16 mouse cellular contexts compared by ENCODE assay signal in the genomic region with DNA sequence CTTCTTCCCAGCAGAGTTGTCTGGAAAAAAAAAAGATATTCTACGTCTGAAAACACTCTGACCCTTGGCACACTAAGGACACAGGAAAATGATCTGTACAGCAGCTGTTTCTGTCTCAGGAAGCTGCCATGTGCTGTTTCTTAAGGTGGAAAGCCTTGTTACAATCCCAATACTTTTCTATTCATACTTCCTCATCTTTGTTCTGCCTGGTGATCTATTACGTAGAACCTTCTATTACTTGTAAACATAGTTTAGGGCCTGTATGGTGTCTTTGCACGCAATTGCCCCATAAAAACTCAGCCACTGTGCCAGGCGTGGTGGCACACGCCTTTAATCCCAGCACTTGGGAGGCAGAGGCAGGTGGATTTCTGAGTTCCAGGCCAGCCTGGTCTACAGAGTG. TPM values are rescaled to one million over a fixed set of nuclear protein-coding genes. Genes with fewer than 3 reads are reported as not detected.
DNase-seq lines count a peak whose midpoint lies in the region; ATAC-seq lines count a peak whose summit lies in the region.
"Had no signal": no experiment of that assay in that cellular context is flagged by ENCODE, and none has a peak within 500 bp of the region (broad histone marks: within the 10 kb centered on the region; RNA-seq: fewer than 3 reads in every experiment).

No protein-coding gene starts in this region.

- H3K4me1 ChIP-seq in embryonic facial prominence, embryonic 14.5 days (ENCODE audit: control insufficient read depth, insufficient read depth, low read length): no peaks in the 10 kb centered on the region
- no peaks in the 10 kb centered on the region for H3K4me1 ChIP-seq in embryonic facial prominence, embryonic 10.5 days
- peaks cover 14% of the 10 kb centered on the region for H3K4me1 ChIP-seq in heart, embryonic 13.5 days
- H3K4me1 ChIP-seq: hindbrain, embryonic 15.5 days; midbrain, embryonic 12.5 days; neural tube, embryonic 15.5 days; stomach, embryonic 15.5 days had no signal

- no peak overlapping the region for H3K9ac ChIP-seq in embryonic facial prominence, embryonic 14.5 days (ENCODE audit: low read depth, low read length)
- no peak overlapping the region for H3K9ac ChIP-seq in heart, embryonic 13.5 days
- H3K9ac ChIP-seq: forebrain, postnatal 0 days; hindbrain, embryonic 15.5 days; midbrain, embryonic 12.5 days; neural tube, embryonic 15.5 days; stomach, embryonic 15.5 days had no signal

- H3K27ac ChIP-seq in embryonic facial prominence, embryonic 14.5 days (replicated peaks; ENCODE audit: low read depth, low read length): no peak overlapping the region
- H3K27ac ChIP-seq in embryonic facial prominence, embryonic 10.5 days (replicated peaks): no peak overlapping the region
- peak overlapping the region; percentile 60 for H3K27ac ChIP-seq in heart, embryonic 13.5 days (replicated peaks)
- H3K27ac ChIP-seq: hindbrain, embryonic 15.5 days; left cerebral cortex, adult 2 months; midbrain, embryonic 12.5 days; neural tube, embryonic 15.5 days; stomach, embryonic 15.5 days had no signal

- no peaks in the 10 kb centered on the region for H3K27me3 ChIP-seq in embryonic facial prominence, embryonic 14.5 days (replicated peaks; ENCODE audit: control insufficient read depth, insufficient read depth, low read length)
- H3K27me3 ChIP-seq in embryonic facial prominence, embryonic 10.5 days (replicated peaks; ENCODE audit: low read depth, poor library complexity, severe bottlenecking): no peaks in the 10 kb centered on the region
- H3K27me3 ChIP-seq in heart, embryonic 13.5 days (replicated peaks): no peaks in the 10 kb centered on the region
- H3K27me3 ChIP-seq: hindbrain, embryonic 15.5 days; midbrain, embryonic 12.5 days; neural tube, embryonic 15.5 days; stomach, embryonic 15.5 days had no signal

- H3K4me3 ChIP-seq in embryonic facial prominence, embryonic 14.5 days (ENCODE audit: low read depth, low read length): no peak overlapping the region
- H3K4me3 ChIP-seq in embryonic facial prominence, embryonic 10.5 days: no peak overlapping the region
- no peak overlapping the region for H3K4me3 ChIP-seq in heart, embryonic 13.5 days
- H3K4me3 ChIP-seq: hindbrain, embryonic 15.5 days; left cerebral cortex, adult 2 months; midbrain, embryonic 12.5 days; neural tube, embryonic 15.5 days; stomach, embryonic 15.5 days had no signal

- no peaks in the 10 kb centered on the region for H3K36me3 ChIP-seq in embryonic facial prominence, embryonic 14.5 days (ENCODE audit: control insufficient read depth, insufficient read depth, low read length)
- no peaks in the 10 kb centered on the region for H3K36me3 ChIP-seq in embryonic facial prominence, embryonic 10.5 days (replicated peaks)
- no peaks in the 10 kb centered on the region for H3K36me3 ChIP-seq in heart, embryonic 13.5 days
- H3K36me3 ChIP-seq: hindbrain, embryonic 15.5 days; midbrain, embryonic 12.5 days; neural tube, embryonic 15.5 days; stomach, embryonic 15.5 days had no signal

- intact Hi-C loops in heart, postnatal 10 days (cut with DNase I): no loop called here

- peak; percentile 5 for DNase-seq in embryonic facial prominence, embryonic 14.5 days (ENCODE audit: low spot score)
- DNase-seq in embryonic facial prominence, embryonic 10.5 days (ENCODE audit: low spot score): no peak
- no peak for DNase-seq in heart, postnatal 4 days
- peak; percentile 24 for DNase-seq in A20 (ENCODE audit: low read depth, low spot score)
- DNase-seq in heart, postnatal 10 days: peak; percentile 8 to 14
- no peak for DNase-seq in cerebellum, postnatal 25 days
- DNase-seq: forebrain, postnatal 0 days; layer of hippocampus, adult 9-11 months; lung, postnatal 10 days; thymus, postnatal 25 days had no signal

- H3K9me3 ChIP-seq in embryonic facial prominence, embryonic 14.5 days (ENCODE audit: control insufficient read depth, low read length): 0 out of 2 replicates have a peak, but pooled peaks cover 8% of the 10 kb centered on the region
- no peaks in the 10 kb centered on the region for H3K9me3 ChIP-seq in embryonic facial prominence, embryonic 10.5 days
- no peaks in the 10 kb centered on the region for H3K9me3 ChIP-seq in heart, embryonic 13.5 days
- H3K9me3 ChIP-seq: hindbrain, embryonic 15.5 days; midbrain, embryonic 12.5 days; neural tube, embryonic 15.5 days; stomach, embryonic 15.5 days had no signal

- H3K4me2 ChIP-seq in embryonic facial prominence, embryonic 14.5 days (ENCODE audit: low read depth, low read length): no peak overlapping the region
- no peak overlapping the region for H3K4me2 ChIP-seq in heart, embryonic 13.5 days
- H3K4me2 ChIP-seq: hindbrain, embryonic 15.5 days; midbrain, embryonic 12.5 days; neural tube, embryonic 15.5 days; stomach, embryonic 15.5 days had no signal

- ATAC-seq in embryonic facial prominence, embryonic 14.5 days (ENCODE audit: low read depth): no peak
- no peak for ATAC-seq in heart, embryonic 13.5 days (ENCODE audit: extremely low read depth, insufficient number of reproducible peaks, low FRiP score, low TSS enrichment)
- ATAC-seq: forebrain, postnatal 0 days had no signal

- WGBS in embryonic facial prominence, embryonic 14.5 days: 73% methylated on average over 5 of the region's 5 CpGs
- WGBS in embryonic facial prominence, embryonic 10.5 days: 83% methylated on average over 5 of the region's 5 CpGs
- WGBS in heart, embryonic 13.5 days: 68% methylated on average over 5 of the region's 5 CpGs

RNA-seq across cellular contexts. Expression of a gene that starts 17.4 kb away (rescaled TPM):
- polyA plus RNA-seq in embryonic facial prominence, embryonic 14.5 days (2014; fragmentation: Nextera tagmentation; extraction: Ambion mirVana): 64.5 and 71.9 TPM in 2 replicates
- polyA plus RNA-seq in embryonic facial prominence, embryonic 10.5 days (2016; fragmentation: Nextera tagmentation; extraction: Ambion mirVana): 28.5 and 28.7 TPM in 2 replicates
- polyA plus RNA-seq in heart, embryonic 13.5 days (2015; fragmentation: Nextera tagmentation; extraction: Ambion mirVana): 27.4 and 30.0 TPM in 2 replicates
- total RNA-seq in heart, postnatal 4 days (2021): 10 to 100 TPM; 43.5 to 49.9 TPM
- total RNA-seq in heart, postnatal 10 days (2021): 10 to 100 TPM; 49.6 to 51.3 TPM

RNA-seq across cellular contexts. Expression of a gene that starts 58.1 kb away (rescaled TPM):
- 9.6 TPM in 2 replicates for polyA plus RNA-seq in embryonic facial prominence, embryonic 14.5 days (2014; fragmentation: Nextera tagmentation; extraction: Ambion mirVana)
- 12.4 and 12.9 TPM in 2 replicates for polyA plus RNA-seq in embryonic facial prominence, embryonic 10.5 days (2016; fragmentation: Nextera tagmentation; extraction: Ambion mirVana)
- 7.6 and 8.2 TPM in 2 replicates for polyA plus RNA-seq in heart, embryonic 13.5 days (2015; fragmentation: Nextera tagmentation; extraction: Ambion mirVana)
- 1 to 10 TPM; 8.6 to 8.8 TPM for total RNA-seq in heart, postnatal 4 days (2021)
- total RNA-seq in heart, postnatal 10 days (2021): 1 to 10 TPM; 7.4 to 9.6 TPM

Comparison
In these comparisons a context has a peak if more than half of its experiments do, and no peak if none do; other contexts are left out.
1. DNase-seq: peak in embryonic facial prominence, embryonic 14.5 days (single experiment), A20 (single experiment) and heart, postnatal 10 days (2 of 2); none in embryonic facial prominence, embryonic 10.5 days (single experiment), heart, postnatal 4 days (single experiment) and cerebellum, postnatal 25 days (0 of 2).